Mouse (Mus musculus) ES-E14 (cell line): ENCODE results near the gene Olfr270. TPM values are rescaled to one million over a fixed set of nuclear protein-coding genes. Genes with fewer than 3 reads are reported as not detected.

Source experiments
- DNase-seq: peaks from one replicate; pipeline ENCODE4 v3.0.0-alpha.2; 2013; ENCODE audit warnings: low read depth, low spot score
- H3K27ac ChIP-seq: 2 replicates; pipeline ENCODE4 v1.5.1; 2012; ENCODE audit warnings: low read depth, mild to moderate bottlenecking, low read length, moderate library complexity, mixed read lengths; ENCODE audit not compliant: poor library complexity, insufficient read depth, severe bottlenecking
- H3K36me3 ChIP-seq: 2 replicates; pipeline ENCODE4 v1.6.1; 2012; ENCODE audit warnings: mild to moderate bottlenecking, low read length, moderate library complexity, mixed read lengths; ENCODE audit not compliant: control insufficient read depth, poor library complexity, insufficient read depth, severe bottlenecking
- H3K4me1 ChIP-seq, 2 experiments: fragments of 150-350 bp in 1 of 2; sonication (generic) in 1 of 2; 2 replicates each; pipeline ENCODE4 v1.6.1; 2012; ENCODE audit warnings: low read length in 2 of 2, mild to moderate bottlenecking in 1 of 2, mixed read lengths in 1 of 2; ENCODE audit not compliant: control insufficient read depth in 2 of 2, insufficient read depth in 2 of 2, poor library complexity in 1 of 2
- H3K4me3 ChIP-seq, 2 experiments: fragments of 150-350 bp in 1 of 2; sonication (generic) in 1 of 2; 2 replicates each; pipeline ENCODE4 v1.5.1; 2012; ENCODE audit warnings: low read length in 2 of 2, low read depth in 1 of 2, mild to moderate bottlenecking in 1 of 2, mixed read lengths in 1 of 2; ENCODE audit not compliant: insufficient read depth in 1 of 2, poor library complexity in 1 of 2, severe bottlenecking in 1 of 2
- H3K9ac ChIP-seq: 2 replicates; pipeline ENCODE4 v1.6.1; 2012; ENCODE audit warnings: low read depth, mild to moderate bottlenecking, low read length, mixed read lengths; ENCODE audit not compliant: poor library complexity, insufficient read depth, severe bottlenecking
- H3K9me3 ChIP-seq: fragments of 150-350 bp; sonication (generic); 2 replicates; pipeline ENCODE4 v1.6.1; 2012; ENCODE audit warnings: low read depth, mild to moderate bottlenecking, low read length; ENCODE audit not compliant: control insufficient read depth, insufficient read depth
- CHD2 ChIP-seq: IDR thresholded peaks from 2 replicates; pipeline ENCODE4 v1.6.1; 2014; ENCODE audit warnings: mild to moderate bottlenecking, low read depth, low read length, inconsistent platforms
- HCFC1 ChIP-seq: IDR thresholded peaks from 2 replicates; pipeline ENCODE4 v1.6.1; 2012; ENCODE audit warnings: low read length, inconsistent platforms, borderline replicate concordance; ENCODE audit not compliant: insufficient read depth
- MAFK ChIP-seq: IDR thresholded peaks from 2 replicates; pipeline ENCODE4 v1.6.1; 2014; ENCODE audit warnings: mild to moderate bottlenecking, low read depth, low read length, inconsistent platforms; ENCODE audit not compliant: insufficient read depth
- ZC3H11A ChIP-seq: IDR thresholded peaks from 2 replicates; pipeline ENCODE4 v1.6.1; 2012; ENCODE audit warnings: low read depth, mild to moderate bottlenecking, inconsistent platforms, low read length, borderline replicate concordance
- ZNF384 ChIP-seq: IDR thresholded peaks from 2 replicates; pipeline ENCODE4 v1.6.1; 2012; ENCODE audit warnings: low read depth, low read length, inconsistent platforms
- in situ Hi-C, 2 experiments: fragments of 600-800 bp; cut with MboI; formaldehyde crosslinking; loops; one replicate each; pipeline ENCODE4 v1.15.1; 2025; ENCODE audit warnings: low sequenced_read_pairs in 2 of 2, inconsistent platforms in 1 of 2; ENCODE audit not compliant: unreplicated experiment in 2 of 2
- total RNA-seq: library from RNA; depleted of rRNA; stranded (reverse); fragments of 300-350 nt; gene quantifications from 2 replicates; pipeline ENCODE4 v1.2.3, GENCODE M21; 2012; rRNA removed

The Olfr270 gene
- total RNA-seq, result not detected in 2 replicates

DNA sequence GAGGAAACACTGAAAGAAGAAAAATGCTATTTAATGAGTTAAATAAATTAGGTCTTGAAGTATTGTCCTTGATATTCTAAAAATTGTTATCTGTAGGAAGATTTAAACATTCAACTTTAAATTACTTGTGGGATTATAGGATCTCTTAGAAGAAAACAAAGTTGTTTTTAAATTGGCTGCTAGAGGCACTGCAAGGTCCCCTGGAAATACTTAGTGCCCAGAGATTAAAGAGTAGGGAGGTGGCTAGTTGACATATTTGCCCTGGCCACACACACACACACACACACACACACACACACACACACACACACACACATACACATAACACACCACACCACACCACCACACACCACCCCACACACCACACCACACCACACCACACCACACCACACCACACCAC is at the start of gene Olfr270:
Olfr270 (plus strand) TSS at position 301 of the 400 bp plus-strand sequence.
- no peaks in the 10 kb centered on the region for H3K9me3 ChIP-seq
- no peak within 1 kb of the TSS for H3K4me3 ChIP-seq
- no peak for DNase-seq
- H3K36me3 ChIP-seq, result no peaks in the 10 kb centered on the region
- no peak within 1 kb of the TSS for H3K9ac ChIP-seq
- H3K4me1 ChIP-seq, result no peaks in the 10 kb centered on the region
- no peak within 1 kb of the TSS for H3K27ac ChIP-seq
- in situ Hi-C loops, result no loop called here
- TF ChIP-seq ZNF384 (no peak), ZC3H11A (no peak), MAFK (no peak), CHD2 (no peak), HCFC1 (no peak)

DNA sequence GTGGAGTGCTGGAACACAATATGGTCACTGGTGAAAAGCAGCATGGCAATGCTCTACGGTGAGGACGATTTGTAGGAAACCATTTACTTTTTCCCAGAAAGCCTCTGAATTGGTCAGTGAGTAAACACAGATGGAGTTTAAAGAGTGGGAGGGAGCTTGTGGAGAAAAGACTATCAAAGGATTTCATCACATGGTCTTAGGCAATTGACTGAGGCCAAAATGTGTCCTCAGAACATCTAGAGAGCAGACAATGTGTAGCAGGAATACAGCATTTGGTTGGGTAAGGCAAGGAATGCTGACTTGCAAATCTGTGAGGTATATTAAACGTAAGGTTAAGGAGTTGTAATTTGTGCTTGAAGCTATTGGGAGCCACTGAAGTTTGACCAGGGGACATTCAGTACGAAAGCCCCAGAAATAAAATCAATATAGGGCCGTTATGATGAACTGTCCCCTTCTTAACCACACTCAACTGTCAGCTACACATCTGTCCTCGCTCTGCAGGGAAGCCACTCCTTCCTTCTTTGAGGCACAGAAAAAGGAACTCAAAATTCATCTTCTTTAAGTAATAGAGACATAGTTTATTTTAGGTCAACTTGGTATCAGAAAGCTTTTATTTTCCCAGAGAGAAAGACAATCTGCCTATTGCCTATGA is 47.6 kb upstream of the Olfr270 start:
- no peaks in the 10 kb centered on the region for H3K36me3 ChIP-seq
- H3K27ac ChIP-seq, result no peak overlapping the region
- in situ Hi-C loops, result no loop called here
- no peaks in the 10 kb centered on the region for H3K4me1 ChIP-seq
- no peaks in the 10 kb centered on the region for H3K9me3 ChIP-seq
- no peak for DNase-seq
- TF ChIP-seq MAFK, result no peak
- no peak for TF ChIP-seq CHD2
- no peak for TF ChIP-seq ZNF384
- TF ChIP-seq HCFC1, result no peak
- TF ChIP-seq ZC3H11A, result no peak
- H3K9ac ChIP-seq, result no peak overlapping the region
- H3K4me3 ChIP-seq, result no peak overlapping the region

DNA sequence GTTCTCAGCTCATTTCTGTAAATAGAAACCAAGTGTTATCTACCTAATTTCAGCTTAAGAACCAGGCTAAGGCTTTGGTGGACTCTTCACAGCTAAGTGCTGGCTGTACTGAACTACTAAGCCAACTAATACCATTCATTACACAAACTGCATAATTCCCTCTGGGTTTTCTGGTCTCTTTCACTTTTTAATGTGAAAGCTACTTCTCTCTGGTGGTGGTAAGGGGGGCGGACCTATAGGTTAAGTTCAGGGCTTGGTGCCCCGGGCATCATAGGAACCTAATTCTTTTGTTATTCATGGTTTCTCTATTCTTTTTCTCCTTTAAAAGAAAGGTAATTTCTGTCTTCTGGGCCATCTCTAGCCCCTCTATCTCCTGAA is 47.0 kb upstream of the Olfr270 start:
- DNase-seq, result no peak
- no peak overlapping the region for H3K9ac ChIP-seq
- in situ Hi-C loops, result no loop called here
- no peaks in the 10 kb centered on the region for H3K4me1 ChIP-seq
- no peak overlapping the region for H3K4me3 ChIP-seq
- no peaks in the 10 kb centered on the region for H3K9me3 ChIP-seq
- H3K36me3 ChIP-seq, result no peaks in the 10 kb centered on the region
- no peak overlapping the region for H3K27ac ChIP-seq
- TF ChIP-seq HCFC1, result no peak
- TF ChIP-seq ZNF384, result no peak
- no peak for TF ChIP-seq MAFK
- no peak for TF ChIP-seq ZC3H11A
- TF ChIP-seq CHD2, result no peak

DNA sequence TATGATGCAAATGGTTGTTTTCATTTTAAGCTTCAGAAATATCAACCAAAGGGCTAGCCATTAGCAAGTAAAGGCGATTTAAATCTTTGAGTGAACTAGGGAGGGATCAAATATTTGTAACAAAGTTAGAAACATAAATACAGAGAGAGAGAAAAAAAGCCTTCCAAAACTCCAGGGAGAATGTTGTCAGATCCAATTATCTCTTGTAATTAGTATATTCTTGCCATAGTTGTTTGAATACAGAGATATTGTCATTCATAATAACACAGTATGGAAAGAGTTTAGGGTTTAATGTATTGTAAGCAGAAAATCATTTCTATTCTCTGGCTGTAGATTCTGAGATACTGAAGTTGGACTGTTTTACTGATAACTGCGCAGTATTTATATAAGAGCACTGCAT is 45.3 kb upstream of the Olfr270 start, which contains the start of gene Olfr272:
Olfr272 (minus strand) TSS at position 101 of the 400 bp plus-strand sequence.
- H3K36me3 ChIP-seq, result no peaks in the 10 kb centered on the region
- no peak within 1 kb of the TSS for H3K9ac ChIP-seq
- H3K4me3 ChIP-seq, result no peak within 1 kb of the TSS
- no peaks in the 10 kb centered on the region for H3K4me1 ChIP-seq
- H3K27ac ChIP-seq, result no peak within 1 kb of the TSS
- no peaks in the 10 kb centered on the region for H3K9me3 ChIP-seq
- no peak for DNase-seq
- TF ChIP-seq CHD2 (no peak), ZC3H11A (no peak), MAFK (no peak), ZNF384 (no peak), HCFC1 (no peak)
- in situ Hi-C loops, result no loop called here
